9 mouse cellular contexts compared by ENCODE assay signal in genomic region chr2:132715421-132716070, GRCm38 (mm10). TPM values are rescaled to one million over a fixed set of nuclear protein-coding genes. Genes with fewer than 3 reads are reported as not detected.
DNase-seq lines count a peak whose midpoint lies in the region; ATAC-seq lines count a peak whose summit lies in the region.
"Had no signal": no experiment of that assay in that cellular context is flagged by ENCODE, and none has a peak within 500 bp of the region (broad histone marks: within the 10 kb centered on the region; RNA-seq: fewer than 3 reads in every experiment).

No protein-coding gene starts in this region.

- no peaks in the 10 kb centered on the region for H3K9me3 ChIP-seq in embryonic facial prominence, embryonic 13.5 days
- no peaks in the 10 kb centered on the region for H3K9me3 ChIP-seq in hindbrain, embryonic 10.5 days

- no peak overlapping the region for H3K9ac ChIP-seq in embryonic facial prominence, embryonic 13.5 days

- ATAC-seq in embryonic facial prominence, embryonic 13.5 days (ENCODE audit: insufficient number of reproducible peaks, insufficient read depth, low FRiP score, low TSS enrichment, low read depth), result 0 out of 2 replicates have a peak, but pooled peaks have one; percentile 20

- H3K36me3 ChIP-seq in embryonic facial prominence, embryonic 13.5 days, result peaks cover 5% of the 10 kb centered on the region; the same call in 1 of the 2 replicates
- H3K36me3 ChIP-seq in hindbrain, embryonic 10.5 days, result peaks cover 5% of the 10 kb centered on the region; the same call in 1 of the 2 replicates

- peak; percentile 23 for DNase-seq in lung, postnatal 10 days
- DNase-seq in lung, postnatal 4 days, result no peak
- peak; percentile 21 for DNase-seq in hindbrain, embryonic 10.5 days (ENCODE audit: low spot score)
- peak; percentile 82 for DNase-seq in retina, postnatal 1 day
- DNase-seq in layer of hippocampus, postnatal 14 days (ENCODE audit: low spot score in 2 of 2), result no peak
- DNase-seq in spleen, adult 12 weeks (ENCODE audit: low spot score), result no peak
- DNase-seq in adrenal gland, postnatal 4 days (ENCODE audit: low spot score in 2 of 2), result no peak

- WGBS in embryonic facial prominence, embryonic 13.5 days, result 63% methylated on average over 12 of the region's 12 CpGs
- 64% methylated on average over 12 of the region's 12 CpGs for WGBS in hindbrain, embryonic 10.5 days

- no peaks in the 10 kb centered on the region for H3K27me3 ChIP-seq in embryonic facial prominence, embryonic 13.5 days
- no peaks in the 10 kb centered on the region for H3K27me3 ChIP-seq in hindbrain, embryonic 10.5 days (ENCODE audit: insufficient read depth, poor library complexity, severe bottlenecking)

- no peak overlapping the region for H3K4me2 ChIP-seq in embryonic facial prominence, embryonic 13.5 days

- no peak overlapping the region for H3K27ac ChIP-seq in embryonic facial prominence, embryonic 13.5 days
- H3K27ac ChIP-seq in hindbrain, embryonic 10.5 days, result peak overlapping the region; percentile 40
- H3K27ac ChIP-seq: kidney, postnatal 0 days had no signal

- H3K4me1 ChIP-seq in embryonic facial prominence, embryonic 13.5 days, result no peaks in the 10 kb centered on the region
- H3K4me1 ChIP-seq in hindbrain, embryonic 10.5 days (replicated peaks), result peaks cover 11% of the 10 kb centered on the region

- no peak overlapping the region for H3K4me3 ChIP-seq in embryonic facial prominence, embryonic 13.5 days
- no peak overlapping the region for H3K4me3 ChIP-seq in hindbrain, embryonic 10.5 days

RNA-seq across cellular contexts. Expression of gene Shld1, which starts 28.8 kb away (rescaled TPM):
- 15.0 and 16.5 TPM in 2 replicates for polyA plus RNA-seq in embryonic facial prominence, embryonic 13.5 days (2015; fragmentation: Nextera tagmentation; extraction: Ambion mirVana)
- 17.4 and 20.1 TPM in 2 replicates for polyA plus RNA-seq in hindbrain, embryonic 10.5 days (2016; fragmentation: Nextera tagmentation; extraction: Ambion mirVana)
- 1 to 10 TPM; 9.1 to 9.7 TPM for total RNA-seq in layer of hippocampus, postnatal 14 days (2021)
- total RNA-seq in adrenal gland, postnatal 4 days (2021), result 10 to 100 TPM; 12.4 to 12.7 TPM

Comparison
In these comparisons a context has a peak if more than half of its experiments do, and no peak if none do; other contexts are left out.
1. DNase-seq: peak in lung, postnatal 10 days (single experiment), hindbrain, embryonic 10.5 days (single experiment) and retina, postnatal 1 day (single experiment); none in lung, postnatal 4 days (0 of 2), layer of hippocampus, postnatal 14 days (0 of 2), spleen, adult 12 weeks (single experiment) and adrenal gland, postnatal 4 days (0 of 2).